Mouse (Mus musculus) spleen, adult 2 months (tissue): ENCODE results near the gene Milr1. TPM values are rescaled to one million over a fixed set of nuclear protein-coding genes. Genes with fewer than 3 reads are reported as not detected.
"Not testable (repeated sequence)": the region's sequence is repeated elsewhere in the genome, so short reads cannot be mapped to it uniquely, and the experiment has no call there.

Experiments
- DNase-seq, 2 experiments: peaks; one replicate each; pipeline versions ENCODE4 v3.0.0 to v3.0.0-alpha.2; 2012 to 2021; ENCODE audit warnings: low spot score in 2 of 2, low read depth in 1 of 2
- H3K27ac ChIP-seq: fragments of 200-500 bp; 2 replicates; pipeline ENCODE4 v1.5.1; 2012; ENCODE audit warnings: low read length, inconsistent platforms; ENCODE audit not compliant: insufficient read depth
- H3K27me3 ChIP-seq: fragments of 200-500 bp; 2 replicates; pipeline ENCODE4 v1.6.1; 2012; ENCODE audit warnings: mild to moderate bottlenecking, moderate library complexity, low read length, inconsistent platforms; ENCODE audit not compliant: control insufficient read depth, insufficient read depth
- H3K36me3 ChIP-seq: fragments of 200-500 bp; 2 replicates; pipeline ENCODE4 v1.6.1; 2012; ENCODE audit warnings: mild to moderate bottlenecking, low read length, inconsistent platforms; ENCODE audit not compliant: control insufficient read depth, insufficient read depth
- H3K4me1 ChIP-seq: fragments of 200-500 bp; 2 replicates; pipeline ENCODE4 v1.6.1; 2011; ENCODE audit warnings: inconsistent platforms; ENCODE audit not compliant: control insufficient read depth, insufficient read depth, insufficient read length
- H3K4me3 ChIP-seq: fragments of 200-500 bp; 2 replicates; pipeline ENCODE4 v1.5.1; 2011; ENCODE audit warnings: mild to moderate bottlenecking, inconsistent platforms; ENCODE audit not compliant: insufficient read depth, insufficient read length; ENCODE audit errors: extremely low read depth
- CTCF ChIP-seq: fragments of 200-500 bp; IDR thresholded peaks from 2 replicates; pipeline ENCODE4 v1.5.1; 2011; ENCODE audit warnings: mild to moderate bottlenecking, inconsistent platforms; ENCODE audit not compliant: insufficient read depth, insufficient read length, insufficient replicate concordance; ENCODE audit errors: extremely low read depth
- POLR2A ChIP-seq: fragments of 200-500 bp; IDR thresholded peaks from 2 replicates; pipeline ENCODE4 v1.6.1; 2011; ENCODE audit warnings: low read depth, low read length, inconsistent platforms
- WGBS: fragments of 180-500 bp; shearing (Covaris S2); methylation state at CpG from one replicate; pipeline ENCODE4 v1.1.7; 2018; 5-methylcytosine and 5-hydroxymethylcytosine counted together
- polyA plus RNA-seq: library from polyadenylated mRNA; depleted of rRNA; stranded (reverse); fragments of >200 nt; gene quantifications from 2 replicates; pipeline ENCODE4 v1.2.3, GENCODE M21; 2012

Gene Milr1
- polyA plus RNA-seq, 1 experiment = 4.2 TPM

DNA sequence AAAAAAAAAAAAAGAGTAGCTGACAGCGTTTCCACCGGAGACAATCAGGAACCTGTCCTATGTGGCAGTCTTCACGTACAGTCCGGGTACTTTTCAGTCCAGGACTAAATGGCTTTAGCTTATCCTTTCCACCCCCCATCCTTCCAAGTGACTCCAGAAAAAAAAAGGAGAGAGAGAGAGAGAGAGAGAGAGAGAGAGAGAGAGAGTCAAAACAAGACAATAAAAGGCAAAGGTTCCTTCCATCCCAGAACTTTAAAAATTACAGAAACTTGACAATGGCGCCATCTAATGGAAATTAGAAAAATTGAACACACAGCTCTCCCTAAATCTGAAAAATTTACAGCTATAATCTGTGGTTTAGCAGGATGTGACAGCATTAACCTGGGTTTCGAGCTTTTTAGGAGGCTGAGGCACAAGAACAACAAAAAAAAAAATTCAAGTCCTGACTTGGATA lies 8.6 kb upstream of the Milr1 start:
- Histone ChIP-seq H3K27ac (no peak overlapping the region), H3K36me3 (peaks cover 7% of the 10 kb centered on the region), H3K4me1 (peaks cover 4% of the 10 kb centered on the region; the same call in 1 of the 2 replicates), H3K4me3 (no peak overlapping the region), H3K27me3 (no peaks in the 10 kb centered on the region)
- WGBS = 48% methylated on average over 6 of the region's 6 CpGs
- DNase-seq = peak in 1 of 2 experiments; percentile 46
- TF ChIP-seq CTCF (no peak), POLR2A (no peak)

DNA sequence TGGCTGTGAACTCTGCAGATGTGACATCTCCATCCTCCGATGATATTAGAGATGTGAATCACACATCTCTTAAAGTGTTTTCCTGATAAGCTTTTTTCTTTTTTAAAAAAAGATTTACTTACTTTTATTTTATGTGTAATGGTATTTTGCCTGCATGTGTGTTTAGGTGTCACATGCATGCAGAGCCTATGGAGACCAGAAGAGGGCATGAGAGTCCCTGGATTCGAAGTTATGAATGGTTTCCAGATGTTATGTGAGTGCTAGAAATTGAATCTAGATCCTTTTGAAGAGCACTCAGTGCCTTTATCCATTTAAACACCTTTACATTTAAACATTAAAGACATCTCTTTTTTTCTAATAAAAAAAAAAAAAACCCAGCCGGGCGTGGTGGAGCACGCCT lies 6.1 kb upstream of the Milr1 start:
- H3K27me3 ChIP-seq = no peaks in the 10 kb centered on the region
- no peak for DNase-seq
- no peak overlapping the region for H3K27ac ChIP-seq
- peaks cover 7% of the 10 kb centered on the region for H3K36me3 ChIP-seq
- TF ChIP-seq CTCF = no peak
- no peak for TF ChIP-seq POLR2A
- WGBS = 93% methylated on average over 5 of the region's 5 CpGs
- peaks cover 4% of the 10 kb centered on the region; the same call in 1 of the 2 replicates for H3K4me1 ChIP-seq
- no peak overlapping the region for H3K4me3 ChIP-seq

DNA sequence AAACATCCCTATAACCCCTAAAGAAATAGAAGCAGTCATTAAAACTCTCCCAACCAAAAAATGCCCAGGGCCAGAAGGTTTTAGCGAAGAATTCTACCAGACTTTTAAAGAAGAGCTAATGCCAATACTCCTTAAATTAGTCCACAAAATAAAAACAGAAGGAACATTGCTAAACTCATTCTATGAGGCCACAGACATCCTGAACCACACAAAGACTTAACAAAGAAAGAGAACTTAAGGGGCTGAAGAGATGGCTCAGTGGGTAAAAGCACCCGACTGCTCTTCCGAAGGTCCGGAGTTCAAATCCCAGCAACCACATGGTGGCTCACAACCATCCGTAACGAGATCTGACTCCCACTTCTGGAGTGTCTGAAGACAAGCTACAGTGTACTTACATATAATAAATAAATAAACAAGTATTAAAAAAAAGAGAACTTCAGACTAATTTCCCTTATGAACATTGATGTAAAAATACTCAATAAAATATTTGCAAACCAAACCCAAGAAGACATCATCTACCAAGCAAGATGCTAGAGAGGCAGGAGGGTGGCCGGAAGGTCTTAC lies 1.4 kb upstream of the Milr1 start:
- not testable (repeated sequence) for DNase-seq, H3K4me1 ChIP-seq, H3K36me3 ChIP-seq, H3K27me3 ChIP-seq
- WGBS = 29% methylated on average over 7 of the region's 7 CpGs
- peak overlapping the region; percentile 95 for H3K27ac ChIP-seq
- peak overlapping the region; percentile 63 for H3K4me3 ChIP-seq

DNA sequence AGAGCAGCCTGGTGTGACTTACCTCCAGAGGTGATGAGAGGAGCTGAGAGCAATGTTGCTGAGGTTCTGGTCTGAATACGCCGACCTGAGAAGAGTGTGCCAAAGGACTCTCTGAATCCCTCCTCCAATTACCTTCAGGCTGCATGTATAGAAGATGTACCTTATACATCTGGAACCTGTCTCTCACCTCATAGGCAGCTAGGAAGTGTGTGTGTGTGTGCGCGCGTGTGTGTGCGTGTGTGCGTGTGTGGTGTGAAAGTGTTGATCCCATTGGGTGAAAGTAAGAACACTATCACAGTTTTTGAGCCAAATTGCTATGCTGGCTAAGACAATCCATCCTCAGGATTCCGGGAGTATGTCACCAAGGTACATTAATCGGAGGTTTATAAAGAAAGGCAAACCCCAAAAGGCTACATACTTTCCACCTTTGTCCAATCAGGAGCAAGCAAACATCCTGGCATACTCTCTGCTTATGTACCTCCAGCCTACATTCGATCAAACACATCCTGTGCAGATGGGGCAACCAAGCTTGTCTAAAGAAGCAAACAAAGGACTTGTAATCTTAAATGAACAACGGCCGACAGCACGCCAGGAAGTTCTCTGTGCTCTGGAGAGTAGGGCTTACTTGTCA lies 790 bp upstream of the Milr1 start, which contains the start of gene Pecam1:
TSS of gene Pecam1 (minus strand) at position 508 of the 631 bp plus-strand sequence.
- Histone ChIP-seq H3K36me3 (peaks cover 4% of the 10 kb centered on the region; the same call in 1 of the 2 replicates), H3K27me3 (no peaks in the 10 kb centered on the region), H3K4me1 (no peaks in the 10 kb centered on the region), H3K4me3 (peak within 1 kb of the TSS; percentile 63), H3K27ac (peak within 1 kb of the TSS; percentile 99)
- peak; percentile 69 to 78 for DNase-seq
- TF ChIP-seq POLR2A = peak; percentile 74
- no peak for TF ChIP-seq CTCF
- 9% methylated on average over 13 of the region's 13 CpGs for WGBS

DNA sequence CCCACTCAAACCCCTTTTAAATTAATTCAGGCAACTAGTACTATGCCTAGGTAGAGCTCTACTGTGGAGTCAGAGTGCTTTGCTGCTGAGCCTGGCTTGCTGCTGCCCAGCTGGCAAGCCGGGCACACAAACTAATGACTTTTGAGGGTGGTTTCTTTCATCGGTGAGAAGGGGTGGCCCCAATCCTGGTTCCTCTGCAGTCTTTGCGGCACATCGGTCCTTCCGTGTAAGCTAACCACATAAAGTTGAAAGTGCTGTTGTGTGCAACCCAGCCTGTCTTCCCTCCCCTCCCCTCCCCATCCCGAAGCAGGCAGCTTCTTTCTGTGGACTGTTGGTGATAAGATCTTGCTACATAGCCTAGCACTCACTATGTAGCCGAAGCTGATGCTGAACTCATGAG lies 1.1 kb downstream of the Milr1 start:
- H3K27ac ChIP-seq = peak overlapping the region; percentile 99
- no peaks in the 10 kb centered on the region for H3K27me3 ChIP-seq
- no peak for TF ChIP-seq CTCF
- peak; percentile 86 for TF ChIP-seq POLR2A
- H3K4me3 ChIP-seq = peak overlapping the region; percentile 25; the same call in 1 of the 2 replicates
- WGBS = 3% methylated on average over 7 of the region's 7 CpGs
- H3K36me3 ChIP-seq = 0 out of 2 replicates have a peak, but pooled peaks cover 2% of the 10 kb centered on the region
- no peaks in the 10 kb centered on the region for H3K4me1 ChIP-seq
- peak; percentile 49 to 77 for DNase-seq

DNA sequence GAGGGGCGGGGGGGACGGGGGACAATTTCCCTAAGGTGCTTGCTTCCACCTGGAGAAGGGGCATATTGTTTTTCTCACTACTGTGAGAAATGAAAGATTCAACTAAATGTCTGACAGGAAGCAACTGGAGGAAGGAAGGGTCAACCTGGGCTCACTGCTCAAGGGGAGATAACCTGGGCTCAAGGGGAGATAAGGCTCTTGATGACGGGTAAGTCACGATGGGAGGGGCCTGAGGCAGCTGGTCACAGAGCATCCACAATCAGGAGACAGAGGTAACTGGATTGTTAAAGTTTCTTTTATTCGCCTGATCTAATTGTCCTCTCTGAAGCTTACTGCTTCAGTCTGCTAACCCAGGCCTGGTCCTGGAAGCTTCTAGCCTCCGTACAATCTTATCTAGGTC lies 2.3 kb downstream of the Milr1 start:
- no peak for DNase-seq
- Histone ChIP-seq H3K4me1 (peaks cover 6% of the 10 kb centered on the region; the same call in 1 of the 2 replicates), H3K27ac (no peak overlapping the region; the same call in 1 of the 2 replicates), H3K4me3 (no peak overlapping the region), H3K27me3 (no peaks in the 10 kb centered on the region), H3K36me3 (no peaks in the 10 kb centered on the region)
- 80% methylated on average over 6 of the region's 6 CpGs for WGBS
- no peak for TF ChIP-seq CTCF
- TF ChIP-seq POLR2A = no peak

DNA sequence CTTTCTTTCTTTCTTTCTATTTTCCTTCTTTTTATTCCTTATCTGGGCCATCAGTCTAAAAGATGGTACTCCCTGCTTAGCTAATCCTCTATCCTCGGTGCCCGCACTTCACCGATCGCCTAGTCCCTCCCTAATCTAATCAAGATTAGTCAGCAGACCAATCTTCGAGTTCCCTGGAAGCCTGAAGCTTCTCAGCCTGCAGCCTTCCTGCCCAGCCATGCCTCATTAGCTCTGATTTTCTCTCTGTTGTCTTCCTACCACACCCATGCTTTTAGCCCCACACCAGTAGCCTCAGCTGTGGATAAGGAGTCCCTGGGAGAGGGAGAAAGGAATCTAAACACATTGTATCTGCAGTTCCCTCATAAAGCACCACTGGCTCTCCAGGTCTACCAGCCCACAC lies 4.6 kb downstream of the Milr1 start:
- DNase-seq = no peak
- H3K36me3 ChIP-seq = no peaks in the 10 kb centered on the region
- no peaks in the 10 kb centered on the region for H3K27me3 ChIP-seq
- H3K27ac ChIP-seq = no peak overlapping the region
- H3K4me1 ChIP-seq = peaks cover 16% of the 10 kb centered on the region
- H3K4me3 ChIP-seq = no peak overlapping the region
- 91% methylated on average over 5 of the region's 5 CpGs for WGBS
- no peak for TF ChIP-seq CTCF
- no peak for TF ChIP-seq POLR2A
